Mouse (Mus musculus) left cerebral cortex, postnatal 10 days (tissue): ENCODE results near the gene Gm9821. TPM values are rescaled to one million over a fixed set of nuclear protein-coding genes. Genes with fewer than 3 reads are reported as not detected.

Source experiments
- DNase-seq, 2 experiments: peaks; one replicate each; pipeline ENCODE4 v3.0.0; 2021 to 2022; ENCODE audit warnings: low spot score in 2 of 2, mixed read lengths in 1 of 2; ENCODE audit errors: extremely low spot score in 1 of 2
- intact Hi-C: fragments of 180-260 bp; cut with DNase I; formaldehyde crosslinking; loops from one replicate; pipeline ENCODE4 v1.15.1; 2025
- total RNA-seq, 2 experiments: library from RNA; stranded (reverse); gene quantifications; 2 replicates each; pipeline ENCODE4 v1.2.3; 2021

The Gm9821 gene
- total RNA-seq, 2 experiments from 2014 or later: not detected

GRCm38 (mm10) chr2:91923415-91924337 lies 21.8 kb upstream of the Gm9821 start:
- peak; percentile 67 to 86 for DNase-seq
- intact Hi-C loops: loop anchor here (5.0 to 10.0 kb wide), 2 partner anchors 141 to 249 kb away; no protein-coding TSS in a partner anchor

- no peak for DNase-seq
- intact Hi-C loops: loop anchor here (5.0 to 10.0 kb wide), 2 partner anchors 142 to 250 kb away; no protein-coding TSS in a partner anchor
Measured at GRCm38 (mm10) chr2:91924726-91925125, 20.8 kb upstream of the Gm9821 start.

DNA sequence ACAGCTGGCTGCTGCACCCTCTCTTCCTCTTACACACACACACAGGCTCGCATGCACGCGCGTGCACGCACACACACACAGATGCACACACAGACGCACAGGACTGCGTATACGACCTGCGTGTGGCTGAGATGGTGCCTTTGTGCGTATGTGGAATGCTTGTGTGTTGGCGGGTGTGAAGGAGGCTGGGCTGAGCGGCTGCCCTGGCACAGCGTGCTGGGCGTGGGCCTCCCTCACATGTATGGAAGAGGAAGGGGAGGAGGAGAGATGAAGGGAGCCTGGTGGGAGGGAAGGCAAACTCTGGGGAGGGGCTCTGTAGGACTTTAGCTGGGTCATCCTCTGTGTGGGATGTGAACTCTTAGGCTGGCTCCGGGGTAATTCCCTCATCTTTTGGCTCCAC lies 20.1 kb upstream of the Gm9821 start:
- intact Hi-C loops: loop anchor here (10.0 kb wide), 1 partner anchor 251 kb away; no protein-coding TSS in a partner anchor

GRCm38 (mm10) chr2:91926949-91927348 lies 18.6 kb upstream of the Gm9821 start, which contains the start of gene Chrm4:
Gene Chrm4, plus strand, starts transcription at chr2:91927249.
- DNase-seq: no peak
- intact Hi-C loops: loop anchor here (10.0 kb wide), 1 partner anchor 252 kb away; no protein-coding TSS in a partner anchor

More for the DNA sequence above, 20.1 kb upstream of the Gm9821 start:
- DNase-seq: no peak

- DNase-seq: peak; percentile 74 to 89
- intact Hi-C loops: loop anchor here (10.0 kb wide), 1 partner anchor 253 kb away; no protein-coding TSS in a partner anchor
Measured at GRCm38 (mm10) chr2:91927826-91928533, 17.5 kb upstream of the Gm9821 start.

GRCm38 (mm10) chr2:91928534-91929350 lies 16.8 kb upstream of the Gm9821 start:
- no peak for DNase-seq
- intact Hi-C loops: loop anchor here (10.0 kb wide), 1 partner anchor 254 kb away; no protein-coding TSS in a partner anchor

GRCm38 (mm10) chr2:91929455-91929854 lies 16.0 kb upstream of the Gm9821 start:
- intact Hi-C loops: loop anchor here (10.0 kb wide), 1 partner anchor 255 kb away; no protein-coding TSS in a partner anchor
- DNase-seq: peak in 1 of 2 experiments; percentile 11

DNA sequence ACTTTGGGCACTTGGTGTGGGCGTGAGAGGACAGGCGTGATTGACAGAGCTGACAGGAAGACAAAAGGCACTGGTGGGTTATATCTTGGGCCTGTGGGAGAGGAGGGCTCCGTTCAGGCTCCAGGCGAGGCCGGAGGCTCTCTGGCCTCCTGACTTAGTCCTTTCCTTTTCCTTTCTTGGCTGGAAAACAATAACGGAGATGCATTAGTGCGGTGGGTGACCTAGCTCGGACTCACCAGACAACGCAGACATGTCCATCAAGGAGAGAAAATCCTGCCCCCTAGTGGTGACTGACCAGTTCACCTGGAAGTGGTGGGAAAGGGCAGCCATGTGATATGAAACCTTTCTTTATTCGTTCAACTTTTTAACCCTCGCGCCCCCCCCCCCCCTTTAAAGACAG lies 15.6 kb upstream of the Gm9821 start:
- peak in 1 of 2 experiments; percentile 73 for DNase-seq
- intact Hi-C loops: loop anchor here (10.0 kb wide), 1 partner anchor 255 kb away; no protein-coding TSS in a partner anchor

DNA sequence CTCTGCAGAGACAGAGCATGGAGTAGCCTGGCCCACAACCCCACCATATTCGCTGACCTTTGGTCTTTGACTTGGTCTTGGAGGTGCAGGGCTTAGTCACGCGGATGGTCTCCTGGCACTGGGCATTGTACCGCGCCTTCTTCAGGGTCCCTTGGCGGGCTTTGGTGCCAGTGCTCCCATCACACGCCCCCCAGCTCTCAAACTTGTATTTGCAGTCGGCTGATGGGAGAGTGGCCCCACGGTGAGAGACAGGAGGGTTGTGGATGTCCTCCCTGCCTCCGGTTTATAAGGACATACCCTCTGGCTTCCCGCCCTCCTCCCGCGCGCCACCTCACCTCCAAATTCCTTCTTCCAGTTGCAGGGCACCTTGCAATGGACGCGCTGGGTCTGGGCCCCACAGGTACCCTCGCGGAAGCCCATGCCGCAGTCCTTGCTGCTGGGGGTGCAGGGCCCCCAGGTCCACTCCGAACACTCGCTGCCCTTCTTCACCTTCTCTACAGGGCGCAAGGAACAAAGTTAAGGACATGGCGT lies 14.7 kb upstream of the Gm9821 start:
- intact Hi-C loops: no loop called here

DNA sequence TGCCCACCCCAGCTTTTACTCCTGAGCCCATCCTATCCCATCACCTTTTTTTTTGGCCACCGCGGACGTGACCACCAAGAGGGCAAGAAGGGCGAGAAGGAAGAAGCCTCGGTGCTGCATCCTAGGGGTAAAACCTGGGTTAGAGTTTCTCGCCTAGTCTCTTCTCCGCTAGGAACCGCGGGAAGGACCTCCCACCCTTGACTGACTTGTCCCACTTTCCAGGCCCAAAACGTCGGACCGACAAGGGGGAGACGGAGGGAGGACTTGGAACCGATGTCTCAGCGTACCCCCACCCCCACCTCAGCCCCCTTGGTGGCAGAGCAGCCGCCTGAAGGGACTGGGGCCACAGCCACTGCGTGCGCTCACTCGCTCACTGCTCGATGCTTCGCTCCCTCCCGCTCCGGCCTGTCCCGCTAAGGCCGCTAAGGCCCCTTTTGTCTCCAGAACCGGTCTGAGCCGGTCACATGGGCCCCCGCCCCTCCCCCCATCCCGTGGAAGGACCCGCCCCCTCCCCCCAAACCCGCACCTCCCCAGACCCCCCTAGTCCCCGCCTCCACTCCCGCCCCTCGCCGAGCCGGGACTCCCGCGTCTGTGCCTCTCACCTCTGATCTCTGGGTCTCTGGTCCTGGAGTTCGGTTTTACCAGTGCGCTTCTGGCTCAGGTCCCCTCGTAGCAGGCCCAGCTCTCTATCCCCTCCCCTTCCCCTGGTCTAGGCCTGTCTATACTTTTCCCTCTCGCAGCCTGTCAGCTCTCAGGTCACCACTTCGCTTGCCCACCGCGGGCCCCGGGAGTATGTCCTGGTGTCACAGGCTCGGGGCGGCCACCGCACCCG lies 14.0 kb upstream of the Gm9821 start:
- intact Hi-C loops: no loop called here
- DNase-seq: peak in 1 of 2 experiments; percentile 78

More for the DNA sequence above, 14.7 kb upstream of the Gm9821 start:
- DNase-seq: peak in 1 of 2 experiments; percentile 32

DNA sequence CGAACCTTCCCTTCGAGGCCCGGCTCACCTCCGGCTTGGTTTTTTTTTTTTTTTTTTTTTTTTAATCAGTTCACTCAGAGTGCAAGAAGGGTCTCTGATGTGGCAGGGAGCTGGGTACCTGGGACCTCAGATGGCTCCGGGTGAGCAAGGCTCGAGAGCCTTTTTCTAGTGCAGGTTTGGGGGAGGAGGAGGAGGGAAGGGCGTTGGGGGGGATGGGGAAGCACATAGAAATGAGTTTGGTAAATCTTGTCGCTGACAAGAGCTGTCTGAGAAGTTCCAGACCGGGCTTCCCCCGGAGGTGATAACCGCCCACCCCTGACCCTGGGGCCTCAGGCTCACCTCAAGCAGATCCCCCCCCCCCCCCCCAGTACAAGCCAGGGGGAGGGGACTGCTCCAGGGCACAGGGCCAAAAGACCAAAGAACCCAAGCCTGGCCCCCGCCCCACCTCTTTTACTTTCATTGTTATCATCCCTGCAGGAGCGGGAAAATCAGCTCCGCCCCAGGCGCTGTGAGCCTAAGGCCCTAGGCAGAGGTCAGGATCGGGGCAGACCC lies 13.3 kb upstream of the Gm9821 start, which contains the start of gene Mdk:
Gene Mdk (minus strand): TSS at position 138 of the 552 bp plus-strand sequence.
- DNase-seq: peak in 1 of 2 experiments; percentile 68
- intact Hi-C loops: no loop called here

DNA sequence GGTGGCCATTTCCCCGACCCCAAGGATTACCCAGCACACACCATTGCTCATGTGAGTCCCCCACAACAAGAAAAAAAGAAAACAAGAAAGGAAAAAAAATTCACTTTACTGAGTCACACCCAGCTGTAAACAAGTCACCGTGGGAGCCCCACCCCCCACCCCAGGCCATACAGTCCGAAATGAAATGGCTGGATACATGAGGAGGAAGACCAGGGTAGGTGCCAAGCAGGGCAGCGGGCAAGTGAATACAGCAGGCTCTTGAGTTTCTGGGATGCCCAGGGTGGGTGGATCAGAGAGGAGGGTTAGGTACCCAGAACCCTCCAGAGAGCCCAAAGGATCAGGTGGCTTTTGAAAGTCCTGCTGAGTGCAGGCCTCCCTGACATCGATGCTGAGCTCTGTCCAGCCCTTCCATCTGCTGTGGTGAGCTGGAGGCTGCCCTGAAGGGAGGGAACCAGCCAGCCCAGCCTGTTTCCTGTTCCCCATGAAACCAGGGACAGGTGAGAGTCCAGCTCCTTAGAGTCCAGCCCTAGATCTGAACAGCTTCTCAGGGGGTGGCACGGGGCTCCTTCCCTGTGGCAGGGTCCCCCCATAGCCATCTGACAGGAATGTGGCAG lies 12.7 kb upstream of the Gm9821 start:
- intact Hi-C loops: no loop called here
- DNase-seq: peak in 1 of 2 experiments; percentile 22

DNA sequence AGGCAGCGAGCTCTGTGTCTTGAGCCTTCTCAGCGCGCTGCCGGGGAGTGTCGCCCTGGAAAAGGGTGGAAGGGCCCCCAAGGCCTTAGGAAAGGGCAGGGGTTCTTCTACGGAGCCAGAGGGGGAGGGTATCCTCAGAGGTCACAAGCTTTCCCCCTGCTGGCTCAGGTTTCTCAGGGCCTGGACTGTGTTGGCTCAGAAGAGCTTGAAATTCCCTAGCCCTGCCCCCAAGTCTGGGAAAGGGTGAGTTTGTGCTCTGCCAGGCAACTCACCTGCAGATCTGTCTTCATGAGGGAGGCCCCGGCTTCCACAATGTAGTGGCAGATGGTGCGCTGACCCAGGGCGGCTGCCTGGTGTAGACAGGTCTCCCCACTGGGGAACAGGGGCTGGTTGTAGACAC lies 12.0 kb upstream of the Gm9821 start:
- DNase-seq: no peak
- intact Hi-C loops: no loop called here

DNA sequence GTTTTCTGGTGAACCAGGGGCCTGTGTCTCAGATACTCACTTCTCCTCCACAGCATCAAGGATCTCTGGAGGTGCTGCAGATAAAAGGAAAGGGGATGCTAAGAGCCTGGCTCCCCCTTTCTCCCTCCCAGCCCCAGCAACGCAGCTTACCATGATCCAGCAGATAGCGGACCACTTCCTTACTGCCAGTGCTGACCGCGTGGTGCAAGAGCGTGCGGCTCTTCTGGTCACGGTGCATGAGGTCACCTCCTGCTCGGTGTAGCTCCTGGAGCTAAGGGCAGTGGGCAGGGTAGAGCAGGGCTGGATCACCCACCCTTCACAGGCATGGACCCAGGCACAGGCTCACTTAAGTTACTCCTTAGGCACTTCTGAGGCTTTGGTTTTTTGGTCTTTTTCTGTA lies 11.5 kb upstream of the Gm9821 start:
- intact Hi-C loops: no loop called here
- DNase-seq: no peak

GRCm38 (mm10) chr2:91934826-91935525 lies 10.5 kb upstream of the Gm9821 start:
- intact Hi-C loops: no loop called here
- DNase-seq: no peak

DNA sequence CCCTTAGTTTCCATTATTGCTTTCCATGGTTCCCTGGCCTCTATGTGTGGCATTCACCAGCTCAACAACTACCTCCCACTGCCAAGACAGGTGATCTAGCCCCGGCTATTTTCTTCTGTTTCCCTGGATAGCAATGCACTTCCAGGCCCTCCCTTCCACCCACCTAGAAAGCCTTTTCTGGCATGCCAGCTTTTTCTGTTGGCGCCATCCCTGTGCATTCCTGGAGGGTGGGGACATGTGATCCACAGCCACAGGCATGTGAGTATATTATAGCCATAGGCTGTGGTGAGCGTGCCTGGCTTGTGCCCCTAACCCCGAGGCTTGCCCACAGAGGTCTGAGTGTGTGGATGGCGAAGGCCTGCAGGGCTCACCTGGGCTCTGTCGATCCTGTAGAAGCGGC lies 9.3 kb upstream of the Gm9821 start:
- intact Hi-C loops: no loop called here
- no peak for DNase-seq
